Mouse (Mus musculus) brain, adult 2 months (tissue): ENCODE measurements around the gene Rai14.

Experiments used
- DNase-seq: peaks from one replicate; pipeline ENCODE4 v3.0.0; 2011; ENCODE audit warnings: low read depth, low spot score

Rai14 gene

DNA sequence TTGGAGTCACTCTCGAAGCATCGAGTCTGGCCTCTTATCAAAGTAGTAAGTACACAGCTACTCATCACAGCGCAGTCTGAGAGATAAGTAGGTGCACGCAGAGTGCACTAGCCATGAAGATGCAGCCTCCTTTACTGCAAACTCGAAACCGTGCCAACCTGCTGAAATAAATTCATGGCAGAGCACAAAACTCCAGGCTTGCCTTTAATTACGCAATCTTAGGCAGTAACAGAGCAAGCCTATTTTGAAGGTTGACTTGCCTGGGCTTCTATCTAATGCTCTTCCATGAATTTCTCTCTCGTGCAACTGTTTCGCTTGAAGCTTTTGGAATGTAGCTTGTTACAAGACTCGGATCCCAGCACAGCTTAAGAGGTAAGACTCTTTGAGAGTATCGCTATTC is 25.1 kb downstream of the Rai14 start:
- DNase-seq, result no peak

DNA sequence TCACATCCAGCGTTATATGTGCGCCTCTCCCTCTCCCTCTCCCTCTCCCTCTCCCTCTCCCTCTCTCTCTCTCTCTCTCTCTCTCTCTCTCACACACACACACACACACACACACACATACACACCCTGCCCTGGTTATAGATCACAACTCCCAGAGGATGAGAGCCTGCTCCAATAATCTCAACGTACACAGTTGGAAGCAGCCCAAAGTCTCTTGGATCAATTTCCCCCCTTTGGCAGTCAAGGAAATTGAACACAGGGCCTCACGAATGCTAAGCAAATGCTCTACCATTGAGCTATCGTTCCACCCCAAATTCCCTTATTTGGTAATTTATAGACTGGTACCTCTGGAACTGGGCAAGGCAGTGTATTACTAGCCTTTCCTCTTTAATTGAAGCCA is 25.7 kb downstream of the Rai14 start:
- DNase-seq, result no peak

DNA sequence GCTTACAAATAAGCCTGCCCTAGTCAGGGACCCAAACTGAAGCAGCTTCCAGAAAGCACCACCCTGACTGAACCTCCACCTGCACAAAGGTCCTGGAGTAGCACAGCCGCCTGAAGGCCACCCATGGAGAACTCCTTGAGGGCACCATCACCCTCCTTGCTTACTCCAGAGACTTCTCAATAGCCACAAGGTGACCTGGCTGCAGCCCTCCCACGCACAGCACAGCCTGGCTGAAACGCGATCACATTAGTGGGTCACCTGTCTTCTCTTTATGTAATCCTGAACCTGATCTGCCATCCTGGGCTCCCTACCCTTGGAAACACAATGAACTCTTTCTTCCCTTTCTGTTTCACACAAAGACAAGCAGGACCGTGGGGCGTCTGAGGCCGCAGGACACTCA is 27.1 kb downstream of the Rai14 start:
- no peak for DNase-seq

- no peak for DNase-seq
Observed at GRCm38 (mm10) chr15:10685692-10686430, 28.6 kb downstream of the Rai14 start.

DNA sequence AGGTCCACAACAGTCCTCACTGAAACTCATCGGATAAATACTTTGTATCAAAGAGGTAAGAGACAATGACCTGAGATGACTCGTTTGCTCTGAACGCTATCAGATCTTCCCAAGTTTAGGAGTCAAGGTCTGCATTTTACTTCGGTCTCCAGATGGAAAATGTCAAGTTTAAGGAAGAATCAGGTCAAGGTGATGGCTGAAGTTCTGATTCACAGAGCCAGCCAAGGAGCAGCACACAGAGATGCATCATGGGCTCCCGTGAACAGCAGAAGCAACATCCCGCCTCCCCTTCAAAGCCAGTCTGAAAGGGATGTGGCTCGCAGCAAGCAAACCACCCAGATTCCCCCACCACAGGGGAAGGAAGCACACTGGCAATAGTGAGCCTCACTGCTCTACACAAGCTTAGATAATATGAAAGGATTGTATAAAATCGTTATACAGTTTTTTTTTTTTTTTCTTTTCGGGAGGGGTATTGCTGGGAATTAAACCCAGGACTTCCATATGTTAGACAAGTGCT is 30.7 kb downstream of the Rai14 start:
- no peak for DNase-seq

DNA sequence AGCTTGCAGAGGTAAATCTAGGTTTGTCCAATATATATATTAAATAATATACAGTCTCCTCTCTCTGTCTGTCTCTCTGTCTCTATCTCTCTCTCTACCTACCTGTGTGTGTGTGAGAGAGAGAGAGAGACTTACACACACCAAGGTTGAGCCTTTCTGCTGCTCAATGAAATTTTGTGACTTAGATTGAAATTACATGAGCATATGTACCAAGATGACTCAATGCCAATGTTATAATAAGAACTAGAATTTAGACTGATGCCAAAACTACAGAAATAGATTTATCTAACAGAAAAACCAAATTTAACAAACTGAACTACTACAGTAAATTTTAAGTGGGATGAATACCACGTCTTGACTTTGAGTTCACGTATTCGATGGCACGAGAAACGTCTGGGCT is 33.9 kb downstream of the Rai14 start:
- peak; percentile 55 for DNase-seq

- no peak for DNase-seq
Observed at GRCm38 (mm10) chr15:10679571-10679970, 34.9 kb downstream of the Rai14 start.

DNA sequence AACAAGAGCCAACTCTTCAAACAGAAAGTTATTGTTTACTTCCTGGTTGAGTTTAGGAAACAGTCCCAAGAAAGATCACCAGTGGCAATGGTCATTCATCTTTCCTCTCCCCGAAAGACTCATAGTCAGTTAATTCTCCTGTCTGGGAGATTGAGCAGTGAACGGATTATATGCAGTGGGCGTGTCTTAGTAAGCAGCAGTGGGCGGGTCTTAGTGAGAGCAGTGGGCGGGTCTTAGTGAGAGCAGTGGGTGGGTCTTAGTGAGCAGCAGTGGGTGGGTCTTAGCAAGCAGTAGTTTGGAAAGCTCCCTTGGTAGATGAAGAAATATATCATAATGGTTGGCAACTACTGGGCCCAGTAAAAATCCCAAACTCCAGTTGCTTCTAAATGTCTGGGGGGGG is 38.6 kb downstream of the Rai14 start:
- no peak for DNase-seq

DNA sequence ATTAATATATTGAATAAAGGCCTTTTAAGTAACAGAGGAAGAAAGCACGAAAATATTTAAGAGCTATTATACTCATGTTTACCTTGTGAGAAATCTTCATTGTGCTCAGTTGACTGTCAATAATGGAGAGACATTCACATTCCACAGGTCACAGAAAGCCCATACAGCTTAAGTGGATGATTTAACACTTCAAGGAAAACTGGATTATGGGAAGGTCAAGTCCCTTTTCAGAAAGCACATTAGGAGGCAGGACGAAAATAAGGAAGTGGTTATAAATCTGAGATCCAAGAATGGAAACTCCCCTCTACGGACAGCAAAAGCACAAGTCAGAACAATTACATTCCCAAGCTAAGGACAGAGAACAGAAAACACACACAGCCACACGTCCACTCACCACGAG is 41.5 kb downstream of the Rai14 start:
- DNase-seq, result no peak

DNA sequence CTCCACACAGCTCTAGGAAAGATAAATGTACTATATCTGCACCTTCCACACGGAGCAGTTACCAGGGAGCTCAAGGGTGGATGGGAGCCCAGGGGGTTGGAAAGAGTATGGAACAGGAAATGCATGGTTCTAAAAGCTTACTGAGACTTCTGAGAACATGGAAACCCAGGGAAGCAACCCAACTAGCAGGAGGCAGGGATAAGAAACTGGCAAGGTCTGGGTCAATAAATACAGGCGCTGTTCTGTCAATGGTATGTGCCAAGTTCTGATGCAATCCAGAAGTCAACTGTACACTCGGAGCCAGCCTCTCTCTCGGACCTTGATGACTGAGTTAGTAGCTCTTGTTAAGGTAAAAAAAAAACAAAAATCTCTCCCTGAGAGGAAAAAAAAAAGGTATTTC is 42.6 kb downstream of the Rai14 start:
- DNase-seq, result no peak

DNA sequence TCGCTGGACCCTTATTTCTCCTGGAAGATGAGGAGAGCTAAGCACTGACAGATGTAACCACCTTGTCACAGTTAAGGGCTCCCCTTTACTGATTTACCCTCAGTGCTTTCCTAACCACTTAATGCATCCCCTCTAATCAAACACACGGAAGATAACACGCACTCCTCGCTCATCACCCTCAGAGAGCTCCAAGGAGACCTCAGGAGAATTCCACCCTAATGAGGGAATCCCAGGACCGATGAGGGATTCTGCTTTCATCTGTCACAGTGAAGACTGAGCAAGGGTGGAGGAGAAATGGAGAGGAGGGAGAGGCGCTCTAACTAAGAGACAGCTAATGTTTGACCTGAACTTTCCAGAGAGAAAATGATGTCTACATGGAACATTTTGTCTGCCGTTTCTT is 44.3 kb downstream of the Rai14 start:
- no peak for DNase-seq

DNA sequence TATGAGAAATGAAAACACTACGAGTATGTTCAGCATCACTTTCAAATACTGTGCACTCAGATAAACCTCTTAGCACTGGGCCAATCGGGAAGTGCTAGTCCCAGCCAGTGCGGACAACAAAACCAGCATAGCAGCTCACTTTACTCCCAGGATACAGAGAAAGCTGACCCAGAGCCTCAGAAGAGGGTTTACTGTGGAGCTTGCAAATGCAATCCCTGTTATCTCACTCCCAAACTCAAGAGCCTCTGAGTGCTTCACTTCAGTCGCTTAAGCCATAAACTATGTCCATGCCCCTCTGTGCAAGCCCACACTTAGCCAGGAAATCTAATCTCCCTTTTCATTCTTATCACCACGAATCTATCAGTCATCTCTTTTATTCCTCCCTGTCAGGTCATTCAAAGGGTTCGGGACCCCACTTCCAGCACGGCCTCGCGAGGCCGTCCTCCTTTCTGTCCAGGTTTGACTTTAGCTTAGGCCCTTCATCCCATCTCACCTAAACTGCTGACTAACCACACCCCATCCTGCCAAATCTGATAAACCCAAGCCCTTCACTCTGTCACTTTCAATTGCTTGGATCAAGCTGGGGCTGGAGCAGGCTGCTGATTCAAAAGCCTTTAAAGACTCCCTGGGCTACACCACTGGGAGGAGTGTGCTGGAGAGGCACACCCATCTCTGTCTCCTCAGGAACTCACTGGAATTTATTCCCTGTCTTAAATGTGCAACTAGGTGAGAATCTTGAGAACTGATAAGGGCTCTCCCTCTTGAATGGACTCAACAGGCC is 46.1 kb downstream of the Rai14 start:
- no peak for DNase-seq

DNA sequence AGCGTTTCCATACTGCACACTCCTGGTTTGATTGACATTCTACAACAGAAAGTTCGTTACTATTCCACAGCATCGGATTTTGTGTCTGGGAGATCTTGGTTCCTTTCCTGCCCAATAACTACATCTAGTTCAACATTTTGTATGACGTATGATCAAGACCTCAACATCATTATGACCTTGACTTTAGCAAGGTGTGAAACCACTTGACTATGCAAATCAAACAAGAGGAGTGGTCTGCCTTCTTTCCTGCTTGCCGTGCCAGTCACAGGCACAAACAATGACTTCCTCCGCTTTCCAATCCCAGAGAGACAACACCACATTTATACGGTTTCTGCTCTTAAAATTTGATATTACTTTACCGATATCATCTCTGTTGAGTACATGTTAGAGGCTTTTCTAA is 48.6 kb downstream of the Rai14 start:
- DNase-seq, result no peak

- DNase-seq, result no peak
Observed at GRCm38 (mm10) chr15:10664529-10664898, 49.9 kb downstream of the Rai14 start.

GRCm38 (mm10) chr15:10663793-10664528 is 50.5 kb downstream of the Rai14 start:
- DNase-seq, result no peak

- no peak for DNase-seq
Observed at GRCm38 (mm10) chr15:10661961-10662606, 52.3 kb downstream of the Rai14 start.

GRCm38 (mm10) chr15:10658803-10659202 is 55.6 kb downstream of the Rai14 start:
- no peak for DNase-seq

DNA sequence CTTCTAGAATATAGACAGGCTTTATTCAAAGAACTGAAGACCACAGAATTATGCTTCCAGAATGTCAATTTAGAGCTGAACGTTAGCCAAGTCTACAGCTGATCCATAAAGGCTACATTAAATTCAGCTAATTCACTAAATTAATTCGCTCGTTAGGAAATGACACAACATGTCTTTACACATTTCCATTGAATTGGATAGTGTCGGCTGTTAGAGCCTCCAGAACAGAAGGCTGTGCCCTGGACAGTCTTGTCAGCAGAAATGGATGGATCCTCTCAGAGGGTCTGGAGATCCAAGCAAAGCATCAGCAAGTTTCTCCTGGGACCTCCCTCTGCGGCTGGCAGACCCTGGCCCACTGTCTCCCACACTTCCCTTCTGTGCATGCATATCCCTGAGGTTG is 58.3 kb downstream of the Rai14 start:
- DNase-seq, result no peak

DNA sequence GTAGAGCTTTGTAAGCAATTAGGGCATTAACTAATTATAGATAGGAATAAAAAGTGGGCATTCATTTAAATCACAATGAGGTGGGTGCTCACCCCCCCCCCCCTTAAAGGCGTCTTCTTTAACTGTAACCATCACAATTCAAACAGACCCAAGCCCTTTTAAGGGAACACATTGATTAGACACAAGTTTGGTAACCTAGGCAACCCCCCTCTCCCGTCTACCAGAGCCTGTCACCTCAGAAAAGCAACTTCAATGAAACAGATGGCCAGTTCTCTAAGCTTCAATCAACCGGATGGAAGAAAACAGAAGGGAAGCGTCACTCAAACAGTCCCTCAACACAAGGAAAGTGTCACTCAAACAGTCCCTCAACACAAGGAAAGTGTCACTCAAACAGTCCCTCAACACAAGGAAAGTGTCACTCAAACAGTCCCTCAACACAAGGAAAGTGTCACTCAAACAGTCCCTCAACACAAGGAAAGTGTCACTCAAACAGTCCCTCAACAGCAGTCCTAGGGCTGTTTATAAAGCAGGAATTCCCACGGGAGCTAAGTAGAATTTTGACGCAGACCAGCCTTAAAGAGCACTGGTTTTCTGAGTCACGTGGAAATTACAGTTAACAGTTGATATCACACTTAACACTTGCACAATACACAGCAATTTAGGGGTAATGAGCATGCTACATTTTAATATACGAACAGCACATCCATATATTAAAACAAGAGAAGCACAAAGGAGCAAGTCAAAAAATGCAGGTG is 59.1 kb downstream of the Rai14 start:
- peak; percentile 26 for DNase-seq

- DNase-seq, result no peak
Observed at GRCm38 (mm10) chr15:10654696-10655095, 59.7 kb downstream of the Rai14 start.

- DNase-seq, result no peak
Observed at GRCm38 (mm10) chr15:10652931-10653475, 61.4 kb downstream of the Rai14 start.
